Mouse (Mus musculus) frontal cortex, postnatal 36 days (tissue): Measurements from ENCODE around the gene Slc25a45.

Source experiments
- DNase-seq, 2 experiments: peaks; one replicate each; pipeline ENCODE4 v3.0.0; 2022; ENCODE audit warnings: low spot score in 2 of 2

The Slc25a45 gene

GRCm38 (mm10) chr19:5840890-5841388 lies 36.7 kb upstream of the Slc25a45 start:
- no peak for DNase-seq

DNA sequence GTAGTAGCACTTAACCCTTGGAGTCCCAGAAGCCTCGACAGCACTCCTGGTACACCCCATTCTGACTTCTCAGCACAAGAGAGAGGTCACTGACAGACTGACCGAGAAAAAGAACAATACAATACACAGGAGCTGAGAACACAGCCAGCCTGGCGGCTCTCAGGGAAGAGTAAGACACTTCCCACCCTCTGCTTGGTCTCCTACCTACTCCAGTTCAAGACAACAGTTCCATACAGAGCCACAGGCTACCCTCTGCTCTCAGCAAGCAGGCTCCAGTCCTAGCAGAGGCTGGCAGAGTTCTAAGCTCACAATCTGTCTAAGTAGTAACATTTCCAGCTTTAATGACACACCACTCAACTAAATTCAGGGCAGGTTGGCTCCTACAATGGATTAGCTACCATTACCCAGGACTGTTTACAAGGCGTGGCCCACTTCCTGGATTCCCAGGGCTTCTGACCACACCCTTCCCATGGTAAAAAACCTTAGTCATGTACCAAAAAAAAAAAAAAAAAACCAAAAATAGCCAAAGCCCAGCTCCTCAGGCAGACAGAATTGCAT lies 36.1 kb upstream of the Slc25a45 start:
- DNase-seq: no peak

DNA sequence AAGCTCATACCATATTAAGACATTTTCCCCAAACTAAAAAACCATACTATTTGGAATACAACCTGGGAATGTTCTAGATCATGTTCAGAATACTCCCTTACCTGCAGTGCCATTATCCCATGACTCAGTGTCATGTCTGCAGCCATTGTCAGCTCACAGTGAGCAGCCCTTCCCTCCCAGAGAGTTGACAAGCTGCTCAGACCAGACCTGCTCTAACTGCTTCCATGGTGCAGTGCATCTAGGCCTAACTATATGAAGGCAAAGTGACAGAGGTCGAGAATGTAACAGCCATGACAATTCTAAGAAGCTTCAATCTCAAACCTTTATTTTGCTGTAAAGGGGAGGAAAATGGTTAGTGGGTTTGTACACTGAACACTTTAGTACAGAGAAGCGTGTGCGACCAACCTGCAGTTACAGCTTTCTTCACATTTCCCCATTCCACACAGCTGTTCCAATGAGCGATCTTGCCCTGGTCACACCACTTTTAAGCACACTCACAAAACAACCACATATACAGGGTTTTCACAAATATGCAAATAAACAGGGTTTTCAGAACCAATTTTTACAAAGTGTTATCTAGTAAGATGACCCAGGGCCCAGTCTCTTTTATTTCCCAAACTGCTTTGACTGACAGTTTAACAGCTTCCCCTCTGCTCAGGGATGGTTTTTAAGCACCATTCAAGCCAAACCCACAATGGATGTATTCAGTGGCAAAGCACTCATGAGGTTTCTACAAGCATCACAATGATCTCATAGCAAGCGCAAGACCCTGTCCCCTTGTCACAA lies 35.4 kb upstream of the Slc25a45 start:
- DNase-seq: no peak

- no peak for DNase-seq
These were observed 34.5 kb upstream of the Slc25a45 start for GRCm38 (mm10) chr19:5842785-5843730.

DNA sequence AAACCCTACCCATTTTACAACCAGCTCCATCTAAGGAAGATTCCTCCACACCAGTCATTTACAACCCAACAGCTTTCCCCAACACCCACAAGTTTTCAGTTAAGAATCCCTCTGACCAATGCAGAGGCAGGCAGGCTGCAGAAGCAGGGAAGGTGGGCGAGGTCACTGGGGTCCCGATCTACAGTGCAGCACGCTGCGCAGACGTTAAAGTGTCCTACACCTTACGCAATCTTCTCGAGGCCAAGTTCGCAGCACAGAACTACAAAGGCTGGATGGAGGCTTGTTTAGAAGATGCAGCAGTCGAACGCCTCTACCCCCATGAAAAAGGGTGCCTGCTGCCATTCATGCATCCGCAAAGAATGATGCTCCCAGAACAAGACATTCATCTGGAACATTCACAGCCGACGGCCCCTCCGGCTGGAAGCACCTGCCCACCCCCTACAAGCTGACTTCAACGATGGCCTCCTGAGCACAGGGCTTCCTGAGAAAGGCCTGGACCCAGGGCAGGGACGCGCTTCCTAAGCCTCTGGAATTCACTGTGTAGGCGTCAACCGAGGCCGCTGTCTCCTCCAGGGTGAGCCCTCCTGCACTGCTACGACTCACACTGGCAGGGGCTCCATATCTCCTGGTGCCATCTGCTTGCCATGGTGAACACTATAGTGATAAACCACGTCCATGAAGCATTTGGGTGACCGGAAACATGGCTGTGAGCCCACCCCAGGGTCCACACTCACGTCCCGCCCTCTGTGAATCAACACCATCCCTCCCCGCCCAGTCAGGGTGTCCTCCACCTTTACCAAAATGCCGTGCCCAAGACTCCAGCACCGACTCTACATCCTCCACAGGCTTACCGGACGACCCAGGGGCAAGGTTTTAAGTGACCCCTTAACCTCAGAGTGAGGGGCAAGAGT lies 33.6 kb upstream of the Slc25a45 start:
- no peak for DNase-seq

- no peak for DNase-seq
These were observed 32.7 kb upstream of the Slc25a45 start for GRCm38 (mm10) chr19:5844831-5845318.

DNA sequence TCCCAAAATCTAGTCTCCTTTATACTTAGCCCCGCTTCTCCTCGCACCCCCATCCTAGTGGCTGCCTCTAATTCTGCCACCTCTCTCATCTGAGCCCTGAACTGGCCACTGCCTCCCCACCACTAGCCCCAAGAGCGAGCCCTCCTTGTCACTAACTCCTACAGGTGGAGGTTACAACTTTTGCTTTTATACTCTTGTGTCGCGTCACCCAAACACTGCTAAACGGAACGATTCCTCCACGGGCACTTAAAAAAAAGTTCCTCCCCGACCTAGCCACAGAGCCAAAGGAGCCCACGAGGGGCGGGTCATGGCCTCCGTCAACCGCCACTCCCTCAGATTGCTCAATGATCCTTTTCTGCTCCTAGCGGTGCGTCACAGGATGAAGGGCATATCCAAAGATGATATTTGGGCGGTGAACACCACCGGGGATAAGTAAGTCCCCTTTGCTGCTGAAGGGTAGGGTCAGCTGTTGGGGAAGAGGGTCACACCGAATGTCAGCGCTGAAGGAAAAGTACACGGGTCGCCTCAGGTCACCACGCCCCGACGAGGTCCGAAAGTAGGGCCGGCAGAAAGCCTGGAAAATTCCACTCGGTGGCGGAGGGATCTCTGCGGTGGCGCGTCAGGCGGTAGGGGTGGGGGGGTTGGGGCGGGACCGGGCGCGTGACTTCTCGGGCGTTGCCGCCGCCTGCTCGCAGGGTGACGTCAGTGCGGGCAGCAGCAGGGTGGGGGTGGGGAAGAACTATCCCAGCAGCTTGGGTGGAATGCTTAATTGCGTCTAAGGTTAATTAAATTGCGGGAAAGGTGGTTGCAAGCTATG lies 32.1 kb upstream of the Slc25a45 start:
- peak; percentile 87 to 89 for DNase-seq

DNA sequence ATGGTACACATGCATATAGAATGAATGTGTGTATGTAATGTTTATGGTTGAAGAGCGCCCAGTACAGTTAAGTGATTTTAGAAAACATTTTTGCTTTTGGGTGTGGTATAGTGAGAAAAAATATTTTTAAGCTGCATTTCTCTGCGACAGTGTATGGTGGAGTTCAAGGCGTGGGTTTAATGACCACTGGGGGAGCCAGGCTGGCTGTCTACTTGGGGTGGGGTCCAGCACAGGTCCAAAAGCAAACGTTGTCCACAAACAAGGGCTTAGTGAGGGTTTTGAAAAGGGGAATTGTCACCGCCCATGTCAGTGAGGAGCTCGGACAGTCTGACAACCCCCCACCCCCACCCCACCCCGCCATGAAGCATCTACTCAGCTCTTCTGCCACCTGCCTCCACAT lies 31.5 kb upstream of the Slc25a45 start:
- peak; percentile 47 to 62 for DNase-seq

DNA sequence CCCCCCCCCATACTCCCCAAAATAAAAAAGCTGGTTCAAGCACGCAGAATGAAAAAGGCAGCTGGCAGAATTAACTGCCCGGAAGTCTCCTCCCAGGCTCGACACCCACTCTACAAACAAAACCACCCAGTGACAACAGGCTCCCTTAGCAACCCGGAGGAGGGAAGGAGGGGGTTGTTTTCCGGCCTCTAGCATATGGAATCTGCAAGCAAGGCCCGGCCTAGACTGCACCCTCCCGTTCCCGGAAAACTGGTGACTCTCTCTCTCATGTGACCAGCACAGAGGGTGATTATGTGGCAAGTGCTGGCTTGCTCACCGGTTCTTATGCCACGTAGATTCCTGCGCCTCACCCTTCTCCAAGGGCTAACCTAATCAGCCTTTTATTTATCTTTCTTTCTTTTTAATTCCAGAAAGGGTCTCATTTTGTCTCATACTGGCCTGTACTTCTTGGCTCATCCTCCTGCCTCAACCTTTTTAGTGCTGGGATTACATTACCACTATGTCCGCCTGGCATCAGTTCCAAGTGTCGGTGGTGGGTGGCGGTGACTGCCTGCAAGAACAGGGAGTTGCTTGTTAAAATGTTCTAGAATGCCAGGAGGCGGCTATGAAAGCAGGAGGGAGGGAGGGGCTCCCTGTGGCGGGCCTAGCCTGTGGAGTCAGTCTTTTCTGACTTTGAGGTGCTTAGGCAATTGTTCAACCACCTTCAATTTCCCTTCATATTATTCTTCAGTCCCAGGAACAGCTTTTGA lies 30.9 kb upstream of the Slc25a45 start:
- DNase-seq: peak; percentile 88 to 93

DNA sequence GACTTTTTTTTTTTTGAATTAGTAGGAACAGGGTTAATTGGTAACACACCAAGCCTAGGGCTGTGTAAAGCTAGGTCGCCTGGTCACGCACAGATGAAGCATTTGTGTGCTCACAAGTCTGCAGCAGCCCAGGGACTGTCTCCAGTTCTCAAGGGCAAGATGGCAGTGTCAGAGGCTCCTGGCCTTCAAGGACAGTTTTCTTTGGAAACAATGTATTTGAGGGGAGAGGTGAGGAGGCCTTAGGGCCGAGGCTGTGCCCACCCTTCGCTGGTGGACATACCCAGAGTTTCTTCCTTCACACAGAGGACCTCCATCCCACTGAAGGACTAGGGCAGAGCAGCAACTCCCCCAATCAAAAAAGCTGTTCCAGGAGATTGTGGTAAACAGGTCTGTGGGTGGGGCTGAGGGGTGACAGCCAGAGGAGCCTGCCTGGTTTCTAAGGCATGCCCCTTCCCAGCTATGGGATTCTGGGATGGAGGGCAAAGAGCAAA lies 30.3 kb upstream of the Slc25a45 start:
- DNase-seq: no peak

- no peak for DNase-seq
These were observed 29.4 kb upstream of the Slc25a45 start for GRCm38 (mm10) chr19:5848032-5848825.

- DNase-seq: no peak
These were observed 28.6 kb upstream of the Slc25a45 start for GRCm38 (mm10) chr19:5848826-5849672.

DNA sequence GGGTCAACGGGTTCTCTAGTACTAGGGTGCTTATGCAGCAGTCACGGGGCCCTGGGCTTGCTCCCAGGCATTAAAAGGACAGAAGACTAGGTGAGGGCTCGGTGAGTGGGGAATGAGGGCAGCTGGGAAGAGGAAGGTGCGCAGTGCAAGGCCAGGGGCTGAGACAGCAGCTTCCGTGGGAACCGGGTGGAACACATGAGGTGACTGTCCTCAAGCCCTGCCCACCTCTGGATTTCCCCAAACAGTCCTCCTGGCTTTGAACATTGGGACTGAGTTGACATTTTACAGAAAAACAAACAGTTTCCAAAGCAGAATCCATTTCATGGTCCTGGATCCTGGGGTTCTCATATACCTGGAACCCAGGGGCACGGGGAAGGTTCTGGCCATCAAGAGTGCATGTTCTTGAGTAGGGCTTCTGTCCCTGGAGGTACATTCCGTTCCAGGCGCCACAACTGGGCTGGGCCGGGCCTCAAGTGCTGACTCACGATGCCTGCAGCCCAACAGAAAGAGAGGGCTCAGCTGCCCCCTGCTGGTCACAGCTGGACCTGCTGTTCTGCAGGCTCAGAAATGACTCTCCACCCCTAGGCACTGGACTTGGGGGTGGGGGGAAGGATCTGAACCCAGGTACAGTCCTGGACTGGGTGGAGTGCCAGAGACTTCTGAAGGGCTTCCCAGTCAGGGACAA lies 27.6 kb upstream of the Slc25a45 start:
- peak; percentile 93 to 95 for DNase-seq

GRCm38 (mm10) chr19:5850860-5851259 lies 26.7 kb upstream of the Slc25a45 start:
- no peak for DNase-seq

DNA sequence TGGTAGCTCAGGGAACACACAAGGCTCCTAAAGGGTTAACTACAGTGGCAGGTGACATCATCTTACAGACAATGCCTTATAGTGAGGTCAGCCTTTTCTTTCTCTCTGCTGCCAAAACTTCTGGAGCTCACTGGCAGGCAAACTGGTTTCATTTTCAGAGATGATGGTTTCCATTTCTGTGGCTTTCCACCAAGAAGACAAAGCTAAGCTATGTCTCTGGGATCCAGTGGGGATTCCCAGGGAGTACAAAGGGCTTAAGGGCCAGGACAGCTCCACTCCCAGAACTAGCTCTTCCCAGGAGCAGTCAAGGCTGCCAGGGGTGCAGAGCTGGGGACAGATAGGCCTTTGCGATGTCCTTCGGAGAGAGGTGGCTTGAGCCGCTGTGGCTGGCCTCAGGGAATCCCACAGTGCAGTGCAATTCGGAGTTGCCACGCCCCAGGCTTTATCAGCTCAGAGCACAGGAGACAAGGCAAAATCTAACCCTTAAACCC lies 26.1 kb upstream of the Slc25a45 start:
- no peak for DNase-seq

GRCm38 (mm10) chr19:5852035-5852722 lies 25.4 kb upstream of the Slc25a45 start:
- no peak for DNase-seq
